ENCODE assay signal across 24 mouse cellular contexts in genomic region chr2:101829013-101829412, GRCm38 (mm10). TPM values are rescaled to one million over a fixed set of nuclear protein-coding genes. Genes with fewer than 3 reads are reported as not detected.
A peak's percentile ranks its signal among the peaks of the same experiment; 100 is the strongest.
DNase-seq lines count a peak whose midpoint lies in the region; ATAC-seq and TF ChIP-seq lines count a peak whose summit lies in the region.
"Had no signal": no experiment of that assay in that cellular context is flagged by ENCODE, and none has a peak within 500 bp of the region (broad histone marks: within the 10 kb centered on the region; RNA-seq: fewer than 3 reads in every experiment).

No protein-coding gene starts in this region.

- WGBS in kidney, embryonic 14.5 days: 63% methylated on average over 4 of the region's 4 CpGs
- WGBS in kidney, embryonic 16.5 days: 69% methylated on average over 4 of the region's 4 CpGs

- H3K79me2 ChIP-seq in CH12.LX (replicated peaks; ENCODE audit: control insufficient read depth, extremely low read depth, insufficient read depth, poor library complexity, severe bottlenecking): no peaks in the 10 kb centered on the region

- H3K4me3 ChIP-seq in kidney, embryonic 14.5 days (ENCODE audit: low read length): no peak overlapping the region
- H3K4me3 ChIP-seq in kidney, embryonic 16.5 days (ENCODE audit: low read length): no peak overlapping the region
- H3K4me3 ChIP-seq in CH12.LX (replicated peaks in 1 of 3; ENCODE audit: low read depth in 2 of 3, low read length in 2 of 3, poor library complexity in 1 of 3): no peak overlapping the region
- H3K4me3 ChIP-seq: embryonic facial prominence, embryonic 10.5 days; embryonic facial prominence, embryonic 12.5 days; erythroblast, embryonic 14.5 days; forebrain, embryonic 10.5 days; forebrain, embryonic 12.5 days had no signal

- no peaks in the 10 kb centered on the region for H3K9me3 ChIP-seq in kidney, embryonic 14.5 days (ENCODE audit: control insufficient read depth, low read length)
- H3K9me3 ChIP-seq in kidney, embryonic 16.5 days (ENCODE audit: low read length): no peaks in the 10 kb centered on the region
- no peaks in the 10 kb centered on the region for H3K9me3 ChIP-seq in CH12.LX (replicated peaks; ENCODE audit: low read length)
- H3K9me3 ChIP-seq: embryonic facial prominence, embryonic 10.5 days; embryonic facial prominence, embryonic 12.5 days; forebrain, embryonic 10.5 days; forebrain, embryonic 12.5 days; G1E had no signal

- TF ChIP-seq RAD21 in CH12.LX (IDR thresholded peaks at IDR 0.05; ENCODE audit: low read depth, low read length): no peak

- TF ChIP-seq EP300 in CH12.LX (IDR thresholded peaks at IDR 0.05; ENCODE audit: low read length): peak; percentile 53; the same call in 1 of the 2 replicates

- no peak overlapping the region for H3K4me2 ChIP-seq in kidney, embryonic 14.5 days (replicated peaks; ENCODE audit: low read depth, low read length)
- H3K4me2 ChIP-seq in kidney, embryonic 16.5 days (replicated peaks; ENCODE audit: low read depth, low read length): no peak overlapping the region
- peak overlapping the region; percentile 33 for H3K4me2 ChIP-seq in CH12.LX (ENCODE audit: insufficient read depth, low read depth, poor library complexity, severe bottlenecking)
- H3K4me2 ChIP-seq: embryonic facial prominence, embryonic 12.5 days; forebrain, embryonic 12.5 days had no signal

- DNase-seq in kidney, postnatal 10 days: no peak
- DNase-seq in kidney, postnatal 36 days: no peak
- DNase-seq in CH12.LX (ENCODE audit: extremely low read depth): peak; percentile 64
- DNase-seq: adrenal gland, adult 8-10 months; adrenal gland, postnatal 14 days; adrenal gland, postnatal 36 days; cerebellum, adult 11-12 months; cerebellum, adult 2 months; cerebellum, adult 9-10 months; cerebellum, postnatal 10 days; cerebellum, postnatal 25 days had no signal

- H3K27me3 ChIP-seq in kidney, embryonic 14.5 days (ENCODE audit: control insufficient read depth, insufficient read depth, low read length): no peaks in the 10 kb centered on the region
- no peaks in the 10 kb centered on the region for H3K27me3 ChIP-seq in kidney, embryonic 16.5 days (ENCODE audit: insufficient read depth, low read length)
- H3K27me3 ChIP-seq in CH12.LX (replicated peaks): peaks cover 17% of the 10 kb centered on the region
- H3K27me3 ChIP-seq: embryonic facial prominence, embryonic 12.5 days; forebrain, embryonic 12.5 days; Patski had no signal

- dilution Hi-C loops in CH12.LX (cut with MboI; ENCODE audit: extremely low pct_ligation_motif_present, extremely low pct_unique_long_range_greater_than_20kb, low sequenced_read_pairs): no loop called here

- no peak for ATAC-seq in kidney, embryonic 14.5 days (ENCODE audit: low FRiP score, low TSS enrichment)
- ATAC-seq in kidney, embryonic 16.5 days (ENCODE audit: low FRiP score, low TSS enrichment): no peak
- no peak for ATAC-seq in erythroblast, adult 5-6 weeks (replicated peaks; ENCODE audit: low FRiP score, poor library complexity, severe bottlenecking)
- ATAC-seq: activated CD4-positive, CD25-positive, alpha-beta regulatory T cell, adult 4 months; forebrain, embryonic 14.5 days; forebrain, embryonic 16.5 days; Patski had no signal

- H3K9ac ChIP-seq in kidney, embryonic 14.5 days (ENCODE audit: low read depth, low read length): no peak overlapping the region
- no peak overlapping the region for H3K9ac ChIP-seq in kidney, embryonic 16.5 days (replicated peaks; ENCODE audit: low read length)
- no peak overlapping the region for H3K9ac ChIP-seq in CH12.LX (ENCODE audit: insufficient read depth, low read depth)
- H3K9ac ChIP-seq: embryonic facial prominence, embryonic 12.5 days; forebrain, embryonic 12.5 days had no signal

- H3K27ac ChIP-seq in kidney, embryonic 14.5 days (ENCODE audit: low read depth, low read length): peak overlapping the region; percentile 8; the same call in 1 of the 2 replicates
- H3K27ac ChIP-seq in kidney, embryonic 16.5 days (ENCODE audit: low read length): peak overlapping the region; percentile 51; the same call in 1 of the 2 replicates
- no peak overlapping the region for H3K27ac ChIP-seq in CH12.LX (ENCODE audit: insufficient read depth, low read depth)
- H3K27ac ChIP-seq: embryonic facial prominence, embryonic 10.5 days; embryonic facial prominence, embryonic 12.5 days; forebrain, embryonic 10.5 days; forebrain, embryonic 12.5 days had no signal

- TF ChIP-seq POLR2A in CH12.LX (IDR thresholded peaks at IDR 0.05; ENCODE audit: low read depth, low read length): no peak

- in situ Hi-C loops in CH12.LX (cut with MboI; ENCODE audit: low pct_ligation_motif_present, low pct_unique_long_range_greater_than_20kb, low sequenced_read_pairs): loop anchor here (10.0 kb wide), 1 partner anchor 114 kb away; no protein-coding TSS in a partner anchor

- no peak for TF ChIP-seq CTCF in CH12.LX (conservative IDR thresholded peaks at IDR 0.05 in 1 of 2, IDR thresholded peaks at IDR 0.05 in 1 of 2; ENCODE audit: low read depth in 2 of 2, low read length in 2 of 2)

- peaks cover 27% of the 10 kb centered on the region for H3K4me1 ChIP-seq in kidney, embryonic 14.5 days (ENCODE audit: control insufficient read depth, insufficient read depth, low read length)
- peaks cover 36% of the 10 kb centered on the region for H3K4me1 ChIP-seq in kidney, embryonic 16.5 days (ENCODE audit: insufficient read depth, low read length)
- H3K4me1 ChIP-seq in CH12.LX (ENCODE audit: control insufficient read depth in 1 of 2, insufficient read depth in 2 of 2): peaks cover 13 to 43% of the 10 kb centered on the region in 2 experiments

- no peaks in the 10 kb centered on the region for H3K36me3 ChIP-seq in kidney, embryonic 14.5 days (ENCODE audit: control insufficient read depth, insufficient read depth, low read length)
- H3K36me3 ChIP-seq in kidney, embryonic 16.5 days (ENCODE audit: insufficient read depth, low read length): no peaks in the 10 kb centered on the region
- H3K36me3 ChIP-seq in CH12.LX (replicated peaks in 1 of 2; ENCODE audit: control insufficient read depth in 1 of 2, insufficient read depth in 1 of 2, low read length in 1 of 2): no peaks in the 10 kb centered on the region
- H3K36me3 ChIP-seq: embryonic facial prominence, embryonic 10.5 days; embryonic facial prominence, embryonic 12.5 days; forebrain, embryonic 10.5 days; forebrain, embryonic 12.5 days; G1E had no signal

TF ChIP-seq in CH12.LX, 34 proteins besides CTCF, POLR2A, EP300 and RAD21:
- TF ChIP-seq ZMIZ1 (IDR thresholded peaks at IDR 0.05; ENCODE audit: low read depth, low read length) (no peak), HCFC1 (IDR thresholded peaks at IDR 0.05; ENCODE audit: low read depth, low read length) (no peak), ETS1 (conservative IDR thresholded peaks at IDR 0.05; ENCODE audit: low read depth, low read length) (peak; percentile 88), MEF2A (IDR thresholded peaks at IDR 0.05; ENCODE audit: borderline replicate concordance, low read depth, low read length) (peak; percentile 57; the same call in 1 of the 2 replicates), ELF1 (IDR thresholded peaks at IDR 0.05; ENCODE audit: low read depth, low read length) (no peak), GABPA (IDR thresholded peaks at IDR 0.05; ENCODE audit: insufficient replicate concordance, low read depth, low read length) (no peak), USF2 (conservative IDR thresholded peaks at IDR 0.05; ENCODE audit: low read depth, low read length) (no peak), TCF12 (IDR thresholded peaks at IDR 0.05; ENCODE audit: low read depth, low read length) (peak; percentile 46; the same call in 1 of the 2 replicates), BHLHE40 (IDR thresholded peaks at IDR 0.05; ENCODE audit: low read depth, low read length) (peak; percentile 98), CHD1 (IDR thresholded peaks at IDR 0.05; ENCODE audit: low read depth, low read length) (no peak), ZKSCAN1 (IDR thresholded peaks at IDR 0.05; ENCODE audit: borderline replicate concordance, low read depth, low read length) (no peak), ZC3H11A (IDR thresholded peaks at IDR 0.05; ENCODE audit: low read depth, low read length) (no peak), IRF4 (IDR thresholded peaks at IDR 0.05; ENCODE audit: low read depth, low read length) (peak; percentile 71), MXI1 (IDR thresholded peaks at IDR 0.05; ENCODE audit: low read depth, low read length) (no peak), MAX (IDR thresholded peaks at IDR 0.05; ENCODE audit: low read length) (0 out of 2 replicates have a peak, but pooled peaks have one; percentile 15), RCOR1 (conservative IDR thresholded peaks at IDR 0.05; ENCODE audit: low read depth, low read length) (0 out of 2 replicates have a peak, but pooled peaks have one; percentile 47), KAT2A (IDR thresholded peaks at IDR 0.05; ENCODE audit: insufficient replicate concordance, low read length) (no peak), MYC (IDR thresholded peaks at IDR 0.05; ENCODE audit: low read depth, low read length) (peak; percentile 22; the same call in 1 of the 2 replicates), MAFK (IDR thresholded peaks at IDR 0.05; ENCODE audit: insufficient replicate concordance, low read length) (peak; percentile 88), SIN3A (IDR thresholded peaks at IDR 0.05; ENCODE audit: low read length) (no peak), UBTF (IDR thresholded peaks at IDR 0.05; ENCODE audit: low read depth, low read length) (no peak)

RNA-seq across cellular contexts. Expression of gene Prr5l, which starts 53.8 kb away (rescaled TPM):
- 44.4 and 56.8 TPM in 2 replicates for polyA plus RNA-seq in kidney, embryonic 14.5 days (2014; fragmentation: Nextera tagmentation; extraction: Ambion mirVana)
- polyA plus RNA-seq in kidney, embryonic 16.5 days (2015; fragmentation: Nextera tagmentation; extraction: Ambion mirVana): 70.8 and 71.6 TPM in 2 replicates
- total RNA-seq in CH12.LX (2012; rRNA removed) (0.17 and 0.93 TPM in 2 replicates), CH12.LX (2014; rRNA removed) (0.08 TPM in 1 of 2 replicates, not detected in the other)
- 0.21 TPM in 1 of 2 replicates, not detected in the other for polyA plus RNA-seq in CH12.LX (2012; ENCODE audit: insufficient read length, low read depth)
- 0.58 TPM in 1 of 2 replicates, not detected in the other for total RNA-seq in erythroblast, adult 5-6 weeks (2015; ENCODE audit: low replicate concordance)
- total RNA-seq in erythroblast, adult 5-6 weeks (2017; ENCODE audit: low replicate concordance): 0.28 and 0.60 TPM in 2 replicates
- polyA plus RNA-seq: G1E had no signal

RNA-seq across cellular contexts. Expression of gene Commd9, which starts 57.0 kb away (rescaled TPM):
- polyA plus RNA-seq in kidney, embryonic 14.5 days (2014; fragmentation: Nextera tagmentation; extraction: Ambion mirVana): 61.0 and 61.2 TPM in 2 replicates
- polyA plus RNA-seq in kidney, embryonic 16.5 days (2015; fragmentation: Nextera tagmentation; extraction: Ambion mirVana): 65.3 and 72.6 TPM in 2 replicates
- 22.3 and 31.7 TPM in 2 replicates for total RNA-seq in CH12.LX (2012; rRNA removed)
- total RNA-seq in CH12.LX (2014; rRNA removed): 97.5 and 140 TPM in 2 replicates
- 26.1 and 28.0 TPM in 2 replicates for polyA plus RNA-seq in CH12.LX (2012; ENCODE audit: insufficient read length, low read depth)
- 1.9 TPM in 1 of 2 replicates, not detected in the other for total RNA-seq in erythroblast, adult 5-6 weeks (2015; ENCODE audit: low replicate concordance)
- 2.3 and 3.6 TPM in 2 replicates for total RNA-seq in erythroblast, adult 5-6 weeks (2017; ENCODE audit: low replicate concordance)

Comparison
In these comparisons a context has a peak if more than half of its experiments do, and no peak if none do; other contexts are left out.
1. RNA of gene Prr5l, which starts 53.8 kb away (polyA plus RNA-seq): 70.8 to 71.6 TPM in kidney, embryonic 16.5 days and 44.4 to 56.8 TPM in kidney, embryonic 14.5 days; 0.21 TPM in CH12.LX; every median in the first group is over 10 times any median in the second.